Mouse (Mus musculus) limb, embryonic 10.5 days (tissue): ENCODE measurements around the gene Capn5. TPM values are rescaled to one million over a fixed set of nuclear protein-coding genes. Genes with fewer than 3 reads are reported as not detected.
A peak's percentile ranks its signal among the peaks of the same experiment; 100 is the strongest.

Experiments
- DNase-seq: peaks from one replicate; pipeline ENCODE4 v3.0.0-alpha.2; 2017; ENCODE audit warnings: low spot score
- H3K27ac ChIP-seq: fragments of 300-500 bp; sonication (generic); 2 replicates; pipeline ENCODE4 v1.5.1; 2016; ENCODE audit warnings: mild to moderate bottlenecking
- H3K27me3 ChIP-seq: fragments of 300-500 bp; sonication (generic); 2 replicates; pipeline ENCODE4 v1.6.1; 2016; ENCODE audit warnings: low read depth, mild to moderate bottlenecking; ENCODE audit not compliant: poor library complexity, severe bottlenecking
- H3K36me3 ChIP-seq: fragments of 300-500 bp; sonication (generic); 2 replicates; pipeline ENCODE4 v1.6.1; 2016; ENCODE audit warnings: mild to moderate bottlenecking, moderate library complexity
- H3K4me1 ChIP-seq: fragments of 300-500 bp; sonication (generic); 2 replicates; pipeline ENCODE4 v1.6.1; 2016
- H3K4me3 ChIP-seq: fragments of 300-500 bp; sonication (generic); 2 replicates; pipeline ENCODE4 v1.5.1; 2016; ENCODE audit warnings: mild to moderate bottlenecking, moderate library complexity
- H3K9me3 ChIP-seq: fragments of 300-500 bp; sonication (generic); replicated peaks from 2 replicates; pipeline ENCODE4 v1.6.1; 2016; ENCODE audit warnings: mild to moderate bottlenecking
- WGBS: fragments of 180-500 bp; shearing (Covaris S2); methylation state at CpG from one replicate; pipeline ENCODE4 v1.1.7; 2016; 5-methylcytosine and 5-hydroxymethylcytosine counted together
- polyA plus RNA-seq: library from polyadenylated mRNA; unstranded; fragments of >200 nt; fragmentation: Nextera tagmentation; extraction: Ambion mirVana; gene quantifications from 2 replicates; pipeline ENCODE4 v1.2.1, GENCODE M21; 2016

Capn5 gene
- polyA plus RNA-seq, 1 experiment from 2014 or later, result 4.5 TPM

DNA sequence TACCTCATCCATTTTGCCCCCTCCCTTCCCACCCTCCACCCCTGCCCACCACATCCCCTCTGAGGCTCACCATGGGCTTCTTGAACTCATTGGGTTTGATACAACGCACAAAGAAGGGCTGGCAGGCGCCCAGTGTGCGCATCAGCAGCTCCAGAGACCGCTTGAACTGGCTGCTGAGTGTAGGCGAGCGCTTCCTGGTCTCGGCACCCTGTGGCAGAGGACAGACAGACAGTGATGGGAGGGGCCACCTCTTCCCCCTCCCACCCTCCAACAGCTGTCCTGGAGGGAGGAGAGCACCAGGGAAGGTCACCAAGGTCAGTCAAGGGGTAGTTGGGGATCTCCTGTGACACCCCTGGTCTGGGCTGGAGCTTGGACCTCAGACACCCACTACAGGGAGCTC, 92.8 kb downstream of the Capn5 start:
- H3K4me1 ChIP-seq, result peaks cover 34% of the 10 kb centered on the region
- H3K36me3 ChIP-seq, result no peaks in the 10 kb centered on the region
- H3K27me3 ChIP-seq, result no peaks in the 10 kb centered on the region
- no peak overlapping the region for H3K4me3 ChIP-seq
- H3K9me3 ChIP-seq, result no peaks in the 10 kb centered on the region
- no peak overlapping the region for H3K27ac ChIP-seq
- DNase-seq, result no peak
- 77% methylated on average over 7 of the region's 7 CpGs for WGBS

- Histone ChIP-seq H3K4me1 (peaks cover 34% of the 10 kb centered on the region), H3K4me3 (no peak overlapping the region), H3K27ac (peak overlapping the region; percentile 25; the same call in 1 of the 2 replicates), H3K9me3 (no peaks in the 10 kb centered on the region), H3K27me3 (no peaks in the 10 kb centered on the region), H3K36me3 (peaks cover 1% of the 10 kb centered on the region; the same call in 1 of the 2 replicates)
- 52% methylated on average over 12 of the region's 12 CpGs for WGBS
- DNase-seq, result no peak
Measured at GRCm38 (mm10) chr7:98084541-98085293, 93.4 kb downstream of the Capn5 start.

- no peaks in the 10 kb centered on the region for H3K27me3 ChIP-seq
- DNase-seq, result no peak
- no peak overlapping the region for H3K4me3 ChIP-seq
- 26% methylated on average over 5 of the region's 5 CpGs for WGBS
- peaks cover 10% of the 10 kb centered on the region for H3K36me3 ChIP-seq
- H3K4me1 ChIP-seq, result peaks cover 34% of the 10 kb centered on the region
- peak overlapping the region; percentile 32 for H3K27ac ChIP-seq
- no peaks in the 10 kb centered on the region for H3K9me3 ChIP-seq
Measured at GRCm38 (mm10) chr7:98082376-98082775, 95.7 kb downstream of the Capn5 start.

GRCm38 (mm10) chr7:98077453-98077852, 100.6 kb downstream of the Capn5 start:
- H3K4me1 ChIP-seq, result peaks cover 8% of the 10 kb centered on the region
- no peak overlapping the region for H3K27ac ChIP-seq
- H3K9me3 ChIP-seq, result no peaks in the 10 kb centered on the region
- no peak for DNase-seq
- peaks cover 25% of the 10 kb centered on the region for H3K36me3 ChIP-seq
- H3K27me3 ChIP-seq, result no peaks in the 10 kb centered on the region
- 89% methylated on average over 11 of the region's 11 CpGs for WGBS
- H3K4me3 ChIP-seq, result no peak overlapping the region

GRCm38 (mm10) chr7:98071620-98072019, 106.5 kb downstream of the Capn5 start:
- 44% methylated on average over 5 of the region's 5 CpGs for WGBS

More at GRCm38 (mm10) chr7:98071620-98072019, 106.5 kb downstream of the Capn5 start:
- peak; percentile 92 for DNase-seq
- no peaks in the 10 kb centered on the region for H3K27me3 ChIP-seq
- no peaks in the 10 kb centered on the region for H3K4me1 ChIP-seq
- no peaks in the 10 kb centered on the region for H3K9me3 ChIP-seq
- H3K4me3 ChIP-seq, result no peak overlapping the region
- peaks cover 12% of the 10 kb centered on the region; the same call in 1 of the 2 replicates for H3K36me3 ChIP-seq
- no peak overlapping the region for H3K27ac ChIP-seq

Other genes with a start within 250 kb of the Capn5 start
- gene Myo7a, start 58.8 kb downstream of the Capn5 start, polyA plus RNA-seq, result 18.6 and 19.1 TPM in 2 replicates
- gene Omp, start 32.8 kb downstream of the Capn5 start, polyA plus RNA-seq, result 0.13 TPM in 2 replicates
- not detected in 2 replicates for gene B3gnt6, start 21.2 kb upstream of the Capn5 start, polyA plus RNA-seq
- 19.0 and 23.2 TPM in 2 replicates for gene Acer3, start 142.9 kb upstream of the Capn5 start, polyA plus RNA-seq
- gene Tsku, start 183.1 kb upstream of the Capn5 start, polyA plus RNA-seq, result 9.5 and 11.2 TPM in 2 replicates